Mouse (Mus musculus): Measurements from ENCODE around the gene Irf4.

GRCm38 (mm10) chr13:30747504-30747903, 1.5 kb upstream of the Irf4 start:
- no peak for TF ChIP-seq CTCF (IDR thresholded peaks at IDR 0.05; ENCODE audit: control insufficient read depth, insufficient read depth, low read length)
- TF ChIP-seq POLR2A (IDR thresholded peaks at IDR 0.05; ENCODE audit: borderline replicate concordance, control insufficient read depth, low read depth, low read length), result no peak

Data from bone marrow, adult 2 months (tissue).